Mouse (Mus musculus): ENCODE measurements at regions not wholly inside any gene's neighbourhood (a gene's known extent, or its start where the extent isn't known, plus 50 kb on each side); places are given as distances from the start of the nearest gene placed in this dataset.

GRCm38 (mm10) chr17:3274449-3275285 lies 51.7 kb upstream of the Tiam2 start:
- ATAC-seq (ENCODE audit: low read depth), result peak; percentile 26; the same call in 1 of the 2 replicates
- Histone ChIP-seq H3K4me1 (replicated peaks; ENCODE audit: control insufficient read depth, insufficient read depth, low read length) (peaks cover 6% of the 10 kb centered on the region), H3K27me3 (ENCODE audit: control insufficient read depth, insufficient read depth, low read depth, low read length) (no peaks in the 10 kb centered on the region), H3K36me3 (ENCODE audit: control insufficient read depth, insufficient read depth, low read length) (no peaks in the 10 kb centered on the region), H3K9ac (ENCODE audit: low read length) (no peak overlapping the region), H3K9me3 (ENCODE audit: control insufficient read depth, low read length) (no peaks in the 10 kb centered on the region), H3K27ac (ENCODE audit: low read length) (no peak overlapping the region; the same call in 1 of the 2 replicates), H3K4me2 (ENCODE audit: low read depth, low read length) (no peak overlapping the region), H3K4me3 (ENCODE audit: low read length) (no peak overlapping the region)
- WGBS, result 38% methylated on average over 14 of the region's 14 CpGs

Measured in lung, embryonic 16.5 days (tissue).